Mouse (Mus musculus) lung, embryonic 15.5 days (tissue): ENCODE measurements around the gene Ptprn. TPM values are rescaled to one million over a fixed set of nuclear protein-coding genes. Genes with fewer than 3 reads are reported as not detected.

ENCODE experiments used
- ATAC-seq: fragments of 200-750 bp; cut with Nextera tagmentation; 2 replicates; pipeline ENCODE4 v1.8.0; 2017; ENCODE audit warnings: moderate number of reproducible peaks, borderline replicate concordance; ENCODE audit not compliant: low FRiP score, low TSS enrichment; ENCODE audit errors: extremely low read depth
- H3K27ac ChIP-seq: fragments of 300-500 bp; sonication (generic); 2 replicates; pipeline ENCODE4 v1.5.1; 2015; ENCODE audit warnings: moderate library complexity, mild to moderate bottlenecking, inconsistent platforms
- H3K27me3 ChIP-seq: fragments of 300-500 bp; sonication (generic); 2 replicates; pipeline ENCODE4 v1.6.1; 2015; ENCODE audit warnings: inconsistent platforms
- H3K36me3 ChIP-seq: fragments of 300-500 bp; sonication (generic); 2 replicates; pipeline ENCODE4 v1.6.1; 2015; ENCODE audit warnings: inconsistent platforms
- H3K4me1 ChIP-seq: fragments of 300-500 bp; sonication (generic); 2 replicates; pipeline ENCODE4 v1.6.1; 2015; ENCODE audit warnings: inconsistent platforms
- H3K4me2 ChIP-seq: fragments of 300-500 bp; sonication (generic); 2 replicates; pipeline ENCODE4 v1.6.1; 2015; ENCODE audit warnings: inconsistent platforms, mild to moderate bottlenecking, moderate library complexity
- H3K4me3 ChIP-seq: fragments of 300-500 bp; sonication (generic); 2 replicates; pipeline ENCODE4 v1.5.1; 2015; ENCODE audit warnings: mild to moderate bottlenecking, inconsistent platforms
- H3K9ac ChIP-seq: fragments of 300-500 bp; sonication (generic); 2 replicates; pipeline ENCODE4 v1.6.1; 2015; ENCODE audit warnings: inconsistent platforms
- H3K9me3 ChIP-seq: fragments of 300-500 bp; sonication (generic); 2 replicates; pipeline ENCODE4 v1.6.1; 2016; ENCODE audit warnings: inconsistent platforms
- WGBS: fragments of 180-500 bp; shearing (Covaris S2); methylation state at CpG from one replicate; pipeline ENCODE4 v1.1.7; 2015; 5-methylcytosine and 5-hydroxymethylcytosine counted together
- microRNA-seq: library from miRNA; unstranded; fragments of <30 nt; microRNA quantifications from one replicate; pipeline ENCODE4, GENCODE M21; 2016
- polyA plus RNA-seq: library from polyadenylated mRNA; unstranded; fragments of >200 nt; fragmentation: Nextera tagmentation; extraction: Ambion mirVana; gene quantifications from 2 replicates; pipeline ENCODE4 v1.2.1, GENCODE M21; 2015

Gene Ptprn
- polyA plus RNA-seq, 1 experiment from 2014 or later = 0.72 TPM

DNA sequence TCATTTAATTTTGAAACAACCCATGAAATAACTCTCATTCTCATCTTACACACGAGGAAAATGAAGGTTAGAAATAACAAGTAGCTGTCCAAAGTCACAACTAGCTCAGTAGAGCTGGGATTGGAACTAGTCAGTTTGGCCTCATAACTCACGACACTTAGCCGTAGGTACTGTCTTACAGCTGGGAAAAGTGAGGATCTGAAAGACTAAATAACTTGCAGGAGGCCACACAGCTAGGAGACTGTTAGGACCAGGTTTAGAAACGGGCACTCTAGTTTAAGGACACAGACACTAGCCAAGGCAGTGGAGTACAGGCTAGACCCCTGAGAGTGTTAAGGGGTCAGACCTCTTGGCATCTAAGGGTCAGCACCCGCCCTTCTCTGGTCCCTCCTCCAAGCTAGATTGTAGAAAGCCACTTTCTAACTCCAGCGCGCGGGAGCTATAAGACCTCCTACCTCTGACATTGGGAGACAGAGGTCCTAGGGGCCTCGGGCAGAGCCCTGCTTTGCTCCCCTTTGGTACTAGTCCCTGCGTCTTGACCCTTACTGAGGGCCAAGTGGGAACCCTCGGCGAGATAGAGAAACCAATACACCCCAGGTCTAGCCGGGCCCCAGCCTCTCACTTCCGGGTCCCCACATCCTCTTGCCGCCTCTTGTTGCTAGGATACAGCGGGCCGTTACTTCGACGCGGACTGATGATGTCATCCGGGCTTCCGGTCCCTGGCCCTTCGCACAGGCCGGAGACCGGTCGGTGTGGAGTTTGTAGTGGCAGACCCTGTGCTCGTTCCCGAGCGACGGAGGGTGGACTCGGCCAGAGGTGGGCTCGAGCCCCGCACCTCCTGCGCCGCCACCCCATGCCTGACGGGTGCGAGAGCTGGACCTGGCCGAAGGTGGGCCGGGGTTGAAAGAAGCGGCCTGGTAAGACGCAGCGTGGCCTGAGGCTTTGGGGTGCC is 53.9 kb downstream of the Ptprn start, which contains the start of the genes Glb1l and Stk16:
TSS of gene Glb1l (minus strand) at position 678 of the 952 bp plus-strand sequence.
TSS of gene Stk16 (plus strand) at position 703 of the 952 bp plus-strand sequence.
- Histone ChIP-seq H3K9me3 (no peaks in the 10 kb centered on the region), H3K4me3 (peak within 1 kb of the TSS; percentile 70), H3K9ac (peak within 1 kb of the TSS; percentile 87), H3K27ac (no peak within 1 kb of the TSS), H3K4me2 (peak within 1 kb of the TSS; percentile 81), H3K36me3 (peaks cover 25% of the 10 kb centered on the region; the same call in 1 of the 2 replicates), H3K4me1 (peaks cover 45% of the 10 kb centered on the region), H3K27me3 (no peaks in the 10 kb centered on the region)
- WGBS = 5% methylated on average over 42 of the region's 42 CpGs
- ATAC-seq = peak; percentile 92

DNA sequence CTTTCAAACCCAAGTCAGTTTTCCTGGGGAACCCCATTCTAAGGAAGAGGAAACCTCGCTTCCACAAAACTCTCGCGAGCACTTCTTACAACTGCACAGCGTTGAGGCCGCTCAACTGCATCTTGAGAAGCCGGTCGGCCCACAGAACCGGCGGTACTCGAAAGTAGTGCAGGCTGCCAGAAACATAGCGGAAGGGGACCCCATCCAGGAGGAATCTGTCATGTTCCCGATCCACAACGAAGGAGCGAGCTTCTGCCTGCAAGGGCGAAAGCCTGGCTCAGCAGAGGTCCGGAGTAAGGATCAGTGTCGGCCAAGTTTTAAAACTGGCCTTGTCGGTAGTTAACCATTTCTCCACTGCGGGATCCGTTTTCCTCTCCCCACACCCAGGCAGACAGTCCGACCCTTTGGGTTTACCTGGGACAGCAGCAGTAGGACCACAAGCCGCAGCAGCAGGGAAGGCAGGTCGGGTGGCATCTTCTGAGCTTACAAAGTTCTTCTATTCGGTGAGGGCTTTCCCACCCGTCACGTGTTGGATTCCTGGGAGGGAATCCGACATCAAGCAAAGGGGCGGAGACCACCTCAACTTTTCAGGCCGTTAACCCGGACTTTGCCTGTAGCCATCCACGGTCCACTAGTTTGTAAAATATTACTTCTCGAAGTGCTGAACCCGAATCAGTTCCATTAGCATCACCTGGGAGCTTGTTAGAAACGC is 55.2 kb downstream of the Ptprn start:
- Histone ChIP-seq H3K27ac (peak overlapping the region; percentile 15; the same call in 1 of the 2 replicates), H3K36me3 (peaks cover 17% of the 10 kb centered on the region; the same call in 1 of the 2 replicates), H3K4me2 (peak overlapping the region; percentile 81), H3K27me3 (no peaks in the 10 kb centered on the region), H3K9me3 (no peaks in the 10 kb centered on the region), H3K4me3 (peak overlapping the region; percentile 70), H3K4me1 (peaks cover 39% of the 10 kb centered on the region), H3K9ac (peak overlapping the region; percentile 52)
- 10% methylated on average over 34 of the region's 34 CpGs for WGBS
- no peak for ATAC-seq

- no peaks in the 10 kb centered on the region for H3K27me3 ChIP-seq
- no peak overlapping the region for H3K4me2 ChIP-seq
- no peak overlapping the region for H3K4me3 ChIP-seq
- H3K27ac ChIP-seq = no peak overlapping the region
- H3K9me3 ChIP-seq = no peaks in the 10 kb centered on the region
- no peak overlapping the region for H3K9ac ChIP-seq
- ATAC-seq = no peak
- peaks cover 36% of the 10 kb centered on the region for H3K36me3 ChIP-seq
- WGBS = 91% methylated on average over 1 of the region's 1 CpGs
- no peaks in the 10 kb centered on the region for H3K4me1 ChIP-seq
Observed at GRCm38 (mm10) chr1:75201236-75201635, 63.1 kb downstream of the Ptprn start.

Small RNA genes lying within 50 kb of the gene (microRNA-seq; reads per million reads assigned to microRNA genes)
- gene Gm27943 = not detected

Other genes starting within 250 kb of the Ptprn start
- gene Nhej1, start 139.3 kb downstream of the Ptprn start, polyA plus RNA-seq = 9.1 and 10.4 TPM in 2 replicates
- gene Slc23a3, start 130.6 kb downstream of the Ptprn start, polyA plus RNA-seq = 0.33 and 0.41 TPM in 2 replicates
- 36.5 and 41.6 TPM in 2 replicates for gene Cnppd1, start 121.8 kb downstream of the Ptprn start, polyA plus RNA-seq
- gene Retreg2, start 121.7 kb downstream of the Ptprn start, polyA plus RNA-seq = 48.6 and 49.8 TPM in 2 replicates
- gene Zfand2b, start 95.9 kb downstream of the Ptprn start, polyA plus RNA-seq = 38.1 and 39.9 TPM in 2 replicates
- gene Abcb6, start 84.1 kb downstream of the Ptprn start, polyA plus RNA-seq = 16.1 and 17.1 TPM in 2 replicates
- gene Ankzf1, start 72.4 kb downstream of the Ptprn start, polyA plus RNA-seq = 21.8 and 23.2 TPM in 2 replicates
- 21.9 and 27.6 TPM in 2 replicates for gene Atg9a, start 72.3 kb downstream of the Ptprn start, polyA plus RNA-seq
- 16.2 and 16.6 TPM in 2 replicates for gene Glb1l, start 53.7 kb downstream of the Ptprn start, polyA plus RNA-seq
- gene Stk16, start 53.7 kb downstream of the Ptprn start, polyA plus RNA-seq = 136 and 137 TPM in 2 replicates
- 35.8 and 44.9 TPM in 2 replicates for gene Tuba4a, start 44.6 kb downstream of the Ptprn start, polyA plus RNA-seq
- gene A630095N17Rik, start 32.4 kb downstream of the Ptprn start, polyA plus RNA-seq = not detected in 2 replicates
- 30.8 and 33.3 TPM in 2 replicates for gene Dnajb2, start 28.1 kb downstream of the Ptprn start, polyA plus RNA-seq
- gene Resp18, start 13.9 kb upstream of the Ptprn start, polyA plus RNA-seq = 0.91 and 1.4 TPM in 2 replicates
- gene Dnpep, start 53.5 kb upstream of the Ptprn start, polyA plus RNA-seq = 121 and 124 TPM in 2 replicates
- gene Des, start 95.8 kb upstream of the Ptprn start, polyA plus RNA-seq = 57.1 and 59.5 TPM in 2 replicates
- 41.6 and 42.8 TPM in 2 replicates for gene Speg, start 110.8 kb upstream of the Ptprn start, polyA plus RNA-seq
- gene Gmppa, start 171.4 kb upstream of the Ptprn start, polyA plus RNA-seq = 80.3 and 88.5 TPM in 2 replicates
- 0.26 and 0.30 TPM in 2 replicates for gene Asic4, start 185.9 kb upstream of the Ptprn start, polyA plus RNA-seq
- gene Chpf, start 214.8 kb upstream of the Ptprn start, polyA plus RNA-seq = 29.5 and 31.1 TPM in 2 replicates
- gene Tmem198, start 215.0 kb upstream of the Ptprn start, polyA plus RNA-seq = 0.65 and 0.82 TPM in 2 replicates
- gene Obsl1, start 241.9 kb upstream of the Ptprn start, polyA plus RNA-seq = 74.0 and 77.9 TPM in 2 replicates
- gene Inha, start 242.6 kb upstream of the Ptprn start, polyA plus RNA-seq = 3.6 and 4.6 TPM in 2 replicates